Mouse (Mus musculus) forelimb bud, embryonic 11.5 days (tissue): ENCODE results near the gene Setdb1.

Experiments
- DNase-seq: peaks from one replicate; pipeline ENCODE4 v3.0.0-alpha.2; 2012; ENCODE audit warnings: low read depth, low spot score

The Setdb1 gene

DNA sequence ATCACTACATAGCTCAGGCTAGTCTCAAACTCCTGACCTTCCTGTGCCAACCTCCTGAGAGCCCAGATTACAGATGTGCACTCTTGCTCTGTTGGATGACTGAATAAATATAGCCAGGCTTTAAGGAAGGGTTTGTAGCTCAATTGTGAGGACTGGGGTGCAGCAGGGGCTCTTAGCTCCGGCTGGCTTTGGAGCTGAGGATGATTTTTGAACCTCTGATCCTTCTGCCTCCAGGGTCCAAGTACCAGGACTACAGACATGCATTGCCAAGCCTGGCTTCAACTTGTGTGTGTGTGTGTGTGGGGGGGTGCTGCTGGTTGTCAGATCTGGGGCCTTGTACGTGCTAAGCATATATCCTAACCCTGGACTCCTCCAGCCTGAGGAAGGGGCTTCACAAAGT is 64.1 kb downstream of the Setdb1 start:
- DNase-seq = no peak

DNA sequence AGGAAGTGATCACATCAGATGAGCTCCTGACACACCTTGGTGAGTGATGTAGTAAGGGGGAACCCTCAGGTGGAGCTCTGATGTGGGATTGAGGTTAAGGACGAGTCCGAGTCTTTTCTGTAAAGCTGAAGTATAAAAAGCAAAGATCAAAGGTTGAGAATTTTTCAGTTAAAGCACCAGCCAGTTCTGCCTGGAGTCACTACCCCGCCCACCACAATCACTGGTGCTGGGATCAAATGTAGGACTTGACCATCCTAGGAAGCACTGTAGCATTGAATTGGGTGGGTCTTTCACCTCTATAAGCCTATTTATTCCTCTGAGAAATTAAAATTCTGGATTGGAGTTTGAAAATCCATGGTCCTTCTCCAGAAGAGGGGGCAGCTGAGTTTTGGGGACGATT is 66.0 kb downstream of the Setdb1 start:
- no peak for DNase-seq

DNA sequence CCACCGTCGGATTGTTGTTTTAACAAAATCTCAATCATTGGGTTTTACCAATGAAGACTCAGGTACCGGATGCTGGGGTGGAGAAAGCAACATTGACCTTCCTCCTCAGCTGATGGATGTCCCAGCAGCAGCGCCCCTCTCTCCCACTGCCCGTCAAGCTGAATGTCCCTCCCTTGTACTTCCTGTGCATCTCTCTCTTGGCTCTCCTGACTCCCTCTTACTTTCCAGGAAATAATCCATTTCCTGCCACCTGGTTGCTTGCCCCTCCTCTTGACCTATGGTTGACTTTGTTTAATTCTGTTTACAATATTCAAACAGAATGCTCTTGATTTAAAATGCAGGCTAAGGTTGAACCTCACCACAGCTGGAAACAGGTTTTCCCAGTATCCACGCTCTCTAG is 66.8 kb downstream of the Setdb1 start:
- no peak for DNase-seq

DNA sequence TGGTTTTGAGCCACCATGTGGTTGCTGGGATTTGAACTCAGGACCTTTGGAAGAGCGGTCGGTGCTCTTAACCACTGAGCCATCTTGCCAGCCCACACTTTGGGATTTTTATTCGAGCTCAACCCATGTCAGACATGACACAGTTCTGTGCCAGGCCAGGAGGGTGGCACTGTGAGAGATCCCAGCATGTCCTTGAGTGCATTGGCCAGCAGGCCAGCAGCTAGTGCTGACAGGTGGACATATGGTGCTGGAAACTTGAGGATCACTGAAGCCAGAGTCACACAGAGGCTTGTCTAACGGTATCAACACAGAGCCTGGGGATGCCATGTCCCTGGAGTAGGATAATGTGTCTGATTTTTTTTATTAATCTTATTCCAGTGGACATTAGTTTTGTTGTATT is 67.6 kb downstream of the Setdb1 start:
- DNase-seq = no peak

DNA sequence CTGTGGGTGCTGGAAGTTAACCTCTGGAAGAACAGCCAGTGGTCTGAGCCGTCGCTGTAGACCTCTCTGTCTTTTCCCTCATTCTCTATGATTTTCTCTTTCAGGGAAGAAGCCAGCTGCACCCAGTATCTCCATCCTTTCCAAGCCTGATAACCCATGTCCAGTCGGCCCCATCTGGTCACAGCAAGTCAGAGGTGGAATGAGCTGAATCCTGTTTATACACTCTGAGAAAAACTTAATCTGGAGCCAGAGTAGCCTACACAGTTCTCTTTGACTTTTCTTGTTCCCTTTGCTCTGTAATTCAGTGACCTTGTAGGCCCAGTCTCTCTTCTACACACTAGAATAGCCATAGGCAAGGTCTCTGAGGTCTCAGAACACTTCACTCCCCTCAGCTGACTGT is 69.5 kb downstream of the Setdb1 start:
- DNase-seq = no peak

DNA sequence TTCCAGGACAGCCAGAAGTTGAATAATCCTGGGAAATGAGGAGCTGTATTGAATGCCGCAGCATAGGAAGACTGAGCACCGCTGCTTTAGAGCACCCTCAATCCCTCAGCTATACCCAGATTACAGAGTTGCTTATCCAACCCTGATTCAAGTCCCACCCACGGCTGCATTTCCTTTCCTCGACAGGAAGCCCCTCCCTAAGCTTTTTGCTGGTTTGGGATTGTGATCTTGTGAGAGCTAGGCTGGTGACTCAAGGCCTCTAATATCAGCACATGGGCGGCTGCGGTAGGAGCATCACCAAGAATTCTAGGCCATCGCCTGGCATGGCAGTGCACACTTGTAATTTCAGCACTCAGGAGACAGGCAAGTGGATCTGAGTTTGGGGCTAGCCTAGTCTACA is 70.5 kb downstream of the Setdb1 start:
- no peak for DNase-seq

DNA sequence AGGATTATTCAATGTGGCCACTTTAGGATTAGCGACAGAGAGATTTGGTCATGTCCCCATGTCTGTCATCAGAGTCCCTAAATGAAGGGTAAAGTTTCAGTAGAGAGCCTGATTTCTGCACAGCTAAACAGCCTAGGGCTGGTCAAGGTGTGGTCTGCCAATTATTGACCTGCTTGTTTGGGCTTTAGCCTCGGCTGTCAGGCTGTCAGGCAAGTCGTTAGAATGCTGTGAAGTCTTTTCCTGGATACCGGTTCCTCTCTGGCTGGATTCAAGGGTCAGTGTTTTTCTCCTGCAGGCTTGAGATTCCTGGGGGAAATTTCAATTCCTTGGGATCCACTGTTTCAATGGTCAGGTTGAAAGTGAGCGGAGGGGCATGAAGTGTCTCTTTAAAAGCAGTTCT is 71.0 kb downstream of the Setdb1 start:
- DNase-seq = no peak

DNA sequence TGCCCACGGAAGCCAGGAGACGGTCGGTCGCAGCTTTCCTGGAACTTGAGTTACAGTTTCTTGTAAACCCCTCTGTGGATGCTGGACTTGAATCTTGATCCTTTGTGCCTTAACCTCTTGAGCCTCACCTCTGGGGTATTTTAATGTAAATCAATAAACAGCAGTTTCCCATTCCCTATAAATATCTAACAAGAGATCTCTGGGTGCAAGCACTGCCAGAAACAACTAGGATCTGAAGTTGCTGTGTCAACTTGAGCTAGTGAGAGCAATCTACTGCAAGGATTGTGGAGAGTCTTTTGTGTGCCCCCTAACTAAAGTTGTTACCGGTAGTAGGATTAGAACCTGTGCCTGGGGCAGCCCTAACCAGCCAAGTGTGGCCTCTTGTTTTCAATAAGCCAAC is 71.6 kb downstream of the Setdb1 start:
- no peak for DNase-seq

DNA sequence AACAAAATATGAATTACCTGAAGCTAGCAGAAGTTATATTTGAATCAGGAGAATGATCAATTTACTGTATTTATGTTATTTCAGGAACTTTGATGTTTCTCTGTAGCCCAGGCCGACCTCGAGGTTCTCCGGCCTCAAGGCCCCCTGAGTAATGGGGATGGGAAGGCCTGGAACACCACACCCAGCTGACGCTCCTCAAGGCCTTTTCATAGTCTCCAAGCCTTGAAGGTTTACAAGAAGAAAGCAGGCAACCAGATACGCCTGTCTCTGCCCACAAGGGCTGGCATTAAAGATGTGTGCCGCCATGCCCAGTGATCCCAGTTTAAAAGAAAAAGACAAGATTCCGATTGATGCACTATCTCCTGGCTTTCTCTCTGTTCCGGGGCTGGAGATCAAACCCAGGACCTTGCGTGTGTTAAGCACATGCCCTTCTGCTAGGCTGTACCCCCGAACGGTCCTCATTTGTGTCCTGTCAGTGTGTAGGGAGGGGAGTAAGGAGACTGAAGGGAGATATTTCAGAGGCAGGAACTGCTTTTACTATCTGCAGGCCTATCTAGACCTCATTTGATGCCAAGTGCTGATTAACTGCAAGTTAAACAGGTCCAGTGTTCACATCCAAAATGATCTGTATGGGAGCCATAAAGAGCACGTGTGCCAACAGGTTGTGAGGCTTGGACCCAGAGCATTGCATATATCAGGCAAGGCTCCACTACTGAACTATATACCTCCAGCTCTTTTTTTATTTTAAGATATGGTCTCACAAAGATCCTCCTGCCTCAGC is 72.3 kb downstream of the Setdb1 start:
- DNase-seq = no peak

DNA sequence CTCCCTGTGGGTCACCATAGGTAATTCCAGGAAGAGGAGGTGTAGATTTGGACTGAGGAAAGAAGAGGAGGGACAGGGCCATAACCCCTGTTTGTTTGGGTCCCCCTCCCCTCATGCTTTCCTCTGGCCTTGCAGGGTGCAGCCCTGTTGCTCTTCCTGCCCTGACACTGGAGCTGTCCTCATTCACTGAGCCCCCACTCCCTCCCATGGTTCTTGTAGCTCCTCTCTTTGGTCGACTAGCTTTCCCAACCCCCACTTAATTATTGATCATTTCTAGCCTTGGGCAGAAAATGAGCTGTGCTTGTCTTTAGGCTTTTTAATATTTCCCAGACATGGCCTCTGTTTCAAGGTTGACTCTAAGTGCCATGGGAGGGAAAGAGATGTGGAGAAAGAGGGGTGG is 72.9 kb downstream of the Setdb1 start:
- no peak for DNase-seq

DNA sequence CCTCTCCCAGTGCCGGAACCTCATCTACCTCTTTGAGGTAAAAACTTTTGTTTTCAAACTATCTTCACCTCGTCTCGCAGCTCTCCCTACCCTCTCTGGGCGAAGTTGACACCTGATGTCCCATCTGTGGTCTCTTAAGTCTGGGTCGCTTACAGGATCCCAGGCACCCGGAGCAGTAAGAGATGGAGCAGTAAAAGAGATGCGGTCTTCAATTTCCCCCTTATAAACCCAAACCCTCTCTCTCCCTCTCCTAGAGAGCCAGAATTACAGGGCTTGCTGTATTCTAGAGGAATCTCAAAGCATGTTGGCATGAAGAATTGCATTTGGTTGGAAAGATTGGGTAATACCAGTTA is 73.4 kb downstream of the Setdb1 start:
- DNase-seq = no peak

DNA sequence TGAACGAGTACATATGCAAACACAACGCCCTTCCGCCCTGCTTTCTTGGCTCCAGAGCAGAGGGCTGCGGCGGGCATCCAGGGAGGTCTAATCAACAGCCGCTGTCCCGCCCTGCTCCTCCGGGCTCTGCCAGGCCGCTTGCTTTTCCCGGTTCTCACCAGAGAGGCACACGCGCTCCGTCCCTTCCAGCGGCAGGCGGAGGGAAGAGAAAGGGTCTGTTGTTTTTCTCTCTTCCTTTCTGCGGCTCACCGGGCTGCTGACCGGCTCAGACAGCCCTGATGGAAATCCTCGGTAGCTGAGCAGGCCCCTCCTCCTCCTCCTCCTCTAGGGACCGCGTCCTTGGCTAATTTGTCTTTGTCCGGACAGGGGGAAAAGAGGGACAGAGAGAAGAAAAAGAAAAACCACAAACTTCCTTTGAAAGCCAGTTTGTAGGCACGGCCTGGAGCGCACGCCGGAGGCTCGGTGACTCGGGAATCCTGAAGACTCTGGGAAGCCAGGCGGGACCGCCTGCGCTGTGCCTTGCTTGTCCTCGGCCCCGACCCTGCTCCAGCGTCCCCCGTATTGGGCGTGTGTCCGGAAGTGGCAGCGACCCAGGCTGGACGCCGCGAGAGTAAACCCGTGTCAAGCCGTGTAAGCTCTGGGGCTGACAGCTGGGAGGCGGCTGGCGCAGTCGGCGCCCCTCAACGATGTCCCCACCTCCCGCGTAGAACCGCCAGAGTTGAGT is 74.0 kb downstream of the Setdb1 start:
- DNase-seq = peak; percentile 75

DNA sequence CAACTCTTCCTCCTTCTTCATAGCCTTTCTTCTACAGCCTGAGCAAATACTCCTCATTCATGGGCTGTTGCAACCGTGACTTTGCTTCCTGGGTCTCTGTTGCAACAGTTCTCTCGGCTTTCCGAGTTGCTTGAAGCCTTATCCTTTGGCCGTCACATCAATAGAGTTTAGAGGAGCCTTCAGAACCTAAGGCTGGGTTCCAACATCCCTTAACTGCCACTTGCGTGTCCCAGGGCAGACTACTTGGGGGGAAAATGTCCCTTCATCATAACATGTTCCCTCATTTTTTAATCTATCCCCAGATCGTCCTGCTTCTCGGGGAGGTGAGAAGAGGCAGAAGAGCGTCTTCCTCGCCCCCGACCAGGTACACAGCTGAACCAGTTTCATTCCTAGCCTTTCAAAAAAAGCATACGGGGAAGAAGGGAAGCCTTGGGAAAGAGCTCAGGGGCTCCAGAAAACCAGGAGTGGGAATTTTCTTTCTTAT is 74.6 kb downstream of the Setdb1 start:
- no peak for DNase-seq

DNA sequence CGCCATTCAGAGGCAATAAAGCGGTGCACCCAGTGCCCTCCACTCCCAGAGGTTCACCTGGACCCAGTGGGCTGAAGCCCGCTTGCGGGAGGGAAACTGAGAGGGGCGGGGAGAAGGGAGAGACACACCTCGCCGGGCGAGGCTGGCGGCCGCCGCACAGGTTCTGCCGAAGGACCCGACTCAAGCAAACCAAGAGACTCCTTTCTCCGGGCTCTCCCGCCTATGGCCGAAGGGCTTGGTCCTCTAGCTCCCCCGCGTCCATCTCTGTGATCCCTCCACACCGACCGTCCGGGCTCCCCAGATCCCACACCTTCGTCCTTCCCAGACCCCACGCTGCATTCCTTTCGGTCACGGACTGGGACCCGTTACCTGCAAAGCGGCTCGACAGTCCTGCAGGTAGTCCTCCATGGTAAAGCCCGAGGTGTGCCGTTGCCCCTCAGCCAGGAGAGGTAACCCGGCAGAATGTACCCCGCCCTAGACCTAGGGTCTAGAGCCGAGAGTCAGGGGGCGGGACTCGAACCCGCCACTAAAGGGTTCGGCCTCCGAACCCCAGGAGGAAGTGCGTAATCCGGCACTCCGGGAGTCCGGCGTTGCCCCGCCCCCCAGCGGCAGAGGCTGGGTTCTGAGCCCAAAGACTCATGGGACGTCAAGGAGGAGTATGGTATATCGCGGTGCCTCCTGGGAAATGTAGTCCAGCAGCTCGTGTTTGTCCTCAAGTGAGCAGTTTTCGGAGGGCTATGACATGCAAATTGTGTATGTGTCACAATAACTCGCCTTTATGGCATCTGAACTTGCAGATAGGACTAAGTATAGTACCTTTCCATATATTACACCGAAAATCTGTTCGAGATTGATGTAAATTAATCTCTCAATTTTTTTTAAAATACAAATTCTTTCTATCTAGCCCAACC is 75.5 kb downstream of the Setdb1 start, which contains the start of the genes Mindy1 and Prune1:
Mindy1 (plus strand) TSS at position 130 of the 911 bp plus-strand sequence.
Prune1 (minus strand) TSS at position 861 of the 911 bp plus-strand sequence.
- DNase-seq = peak; percentile 98

DNA sequence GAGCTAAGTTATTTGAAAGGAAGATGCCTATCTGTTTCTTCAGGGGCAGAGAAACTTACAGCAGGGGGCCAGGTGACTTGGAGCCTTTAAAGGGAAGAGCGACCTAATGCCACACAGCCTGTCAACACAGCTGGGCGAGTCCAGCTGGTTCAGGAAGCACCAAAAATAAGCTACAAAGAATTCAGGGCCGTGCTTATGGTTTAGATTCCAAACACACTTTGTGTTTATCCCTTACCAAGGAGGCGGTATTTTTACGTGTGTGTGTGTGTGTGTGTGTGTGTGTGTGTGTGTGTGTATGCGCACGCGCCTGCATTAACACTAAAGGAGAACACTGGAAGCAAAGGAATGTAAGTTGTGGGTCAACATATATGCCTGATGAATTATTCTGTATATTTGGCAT is 76.3 kb downstream of the Setdb1 start:
- no peak for DNase-seq

DNA sequence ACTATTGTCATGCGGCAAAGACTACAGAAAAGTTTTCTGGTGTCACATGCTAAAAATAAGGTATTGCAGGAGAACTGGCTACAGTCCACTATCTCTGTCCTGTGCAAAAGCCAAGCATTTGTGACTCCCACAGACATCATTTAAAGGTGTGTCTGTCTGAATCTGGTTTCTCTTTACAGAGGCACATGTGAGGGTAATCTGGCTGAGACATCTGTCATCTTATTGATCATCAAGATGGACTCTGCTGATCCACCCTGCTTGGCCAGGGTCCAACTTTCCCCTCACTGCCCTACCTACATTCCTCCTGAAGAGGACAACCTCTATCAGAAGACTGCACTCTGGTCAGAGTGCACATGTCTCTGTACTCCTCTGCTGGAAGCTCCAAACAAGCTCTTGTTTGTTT is 79.9 kb downstream of the Setdb1 start:
- no peak for DNase-seq

DNA sequence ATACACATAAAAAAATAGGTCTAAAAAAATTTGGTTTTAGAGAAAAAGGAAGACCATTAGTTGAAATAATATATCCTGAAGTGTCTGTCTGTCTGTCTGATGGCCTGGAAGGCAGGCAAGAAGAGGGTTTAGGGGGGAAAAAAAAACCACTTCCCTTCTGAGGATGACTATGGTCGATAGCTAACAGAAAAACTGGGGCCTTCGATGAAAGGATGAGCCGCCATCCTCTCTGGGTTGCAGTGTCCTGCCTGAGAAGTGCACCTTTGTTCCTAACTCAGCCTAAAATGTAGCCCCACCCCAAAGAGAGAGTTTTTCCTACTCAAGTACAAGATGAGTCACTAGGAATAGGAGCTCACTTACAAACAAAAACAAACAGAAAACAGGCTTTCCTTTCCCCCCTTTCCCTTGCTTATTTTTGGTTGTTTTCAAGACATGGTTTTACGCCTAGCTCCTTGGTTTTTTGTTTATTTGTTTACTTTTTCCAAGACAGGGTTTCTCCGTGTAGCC is 80.5 kb downstream of the Setdb1 start:
- DNase-seq = no peak

DNA sequence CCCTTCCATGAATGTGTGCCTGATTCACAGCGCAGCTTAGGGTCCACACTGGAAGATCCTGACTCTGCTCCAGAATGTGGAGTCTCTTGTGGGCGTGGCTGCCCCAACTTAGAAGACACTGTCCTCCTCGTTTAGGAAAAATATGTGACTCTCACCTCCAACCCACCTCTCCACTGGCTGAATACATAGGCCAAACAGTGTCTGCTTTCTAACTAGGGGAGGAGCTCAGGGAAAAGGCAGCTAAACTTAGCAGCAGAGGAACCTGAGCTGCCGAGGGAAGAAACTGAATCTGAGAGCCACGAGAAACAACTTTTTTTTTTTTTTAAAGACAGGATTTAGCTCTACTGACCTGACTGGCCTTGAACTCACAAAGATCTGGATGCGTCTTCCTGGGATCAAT is 81.8 kb downstream of the Setdb1 start:
- DNase-seq = no peak

DNA sequence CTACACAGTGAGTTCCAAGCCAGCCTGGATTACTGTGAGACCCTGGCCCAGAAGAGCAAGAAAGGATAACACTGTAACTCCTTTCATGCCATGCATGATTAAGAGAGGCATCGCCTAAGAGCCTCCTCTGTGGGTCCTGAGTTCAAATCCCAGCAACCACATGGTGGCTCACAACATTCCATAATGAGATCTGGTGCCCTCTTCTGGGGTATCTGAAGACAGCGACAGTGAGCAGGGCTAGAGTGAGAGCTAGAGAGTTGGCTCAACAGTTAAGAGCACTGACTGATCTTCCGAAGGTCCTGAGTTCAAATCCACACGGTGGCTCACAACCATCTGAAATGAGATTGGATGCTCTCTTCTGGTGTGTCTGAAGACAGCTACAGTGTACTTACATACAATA is 82.5 kb downstream of the Setdb1 start:
- no peak for DNase-seq
